Mouse (Mus musculus) megakaryocyte-erythroid progenitor cell, adult 5-6 weeks (primary cell): ENCODE data around the gene Tmco4. TPM values are rescaled to one million over a fixed set of nuclear protein-coding genes. Genes with fewer than 3 reads are reported as not detected.
A peak's percentile ranks its signal among the peaks of the same experiment; 100 is the strongest.

Experiments
- ATAC-seq: replicated peaks from 2 replicates; pipeline ENCODE4 v1.8.0; 2016; ENCODE audit warnings: mild to moderate bottlenecking, inconsistent platforms; ENCODE audit not compliant: severe bottlenecking, poor library complexity, low FRiP score, low TSS enrichment
- total RNA-seq, 2 experiments: library from RNA; stranded (forward) in 1 of 2; stranded (reverse) in 1 of 2; fragments of 200-1000, 215-1000 nt in 1 of 2; fragments of >200 nt in 1 of 2; fragmentation: Nextera tagmentation in 1 of 2; gene quantifications; 2 replicates each; pipeline ENCODE4 v1.2.3; 2014 to 2017

Gene Tmco4
- total RNA-seq, 2 experiments from 2014 or later: 6.2 to 7.8 TPM

- ATAC-seq: no peak
Measured at GRCm38 (mm10) chr4:139046354-139046753, 73.7 kb downstream of the Tmco4 start.

- ATAC-seq: no peak
Measured at GRCm38 (mm10) chr4:139048518-139048917, 75.8 kb downstream of the Tmco4 start.

GRCm38 (mm10) chr4:139052796-139053195 lies 80.1 kb downstream of the Tmco4 start:
- ATAC-seq: no peak

GRCm38 (mm10) chr4:139053391-139053790 lies 80.7 kb downstream of the Tmco4 start:
- ATAC-seq: no peak

- no peak for ATAC-seq
Measured at GRCm38 (mm10) chr4:139054300-139054923, 81.7 kb downstream of the Tmco4 start.

GRCm38 (mm10) chr4:139055336-139055735 lies 82.6 kb downstream of the Tmco4 start:
- no peak for ATAC-seq

- ATAC-seq: no peak
Measured at GRCm38 (mm10) chr4:139055744-139056143, 83.1 kb downstream of the Tmco4 start.

GRCm38 (mm10) chr4:139057291-139057690 lies 84.6 kb downstream of the Tmco4 start:
- no peak for ATAC-seq

- ATAC-seq: no peak
Measured at GRCm38 (mm10) chr4:139058029-139058428, 85.3 kb downstream of the Tmco4 start.

- ATAC-seq: no peak
Measured at GRCm38 (mm10) chr4:139059569-139059968, 86.9 kb downstream of the Tmco4 start.

- ATAC-seq: no peak
Measured at GRCm38 (mm10) chr4:139064831-139065230, 92.1 kb downstream of the Tmco4 start.

GRCm38 (mm10) chr4:139068287-139068686 lies 95.6 kb downstream of the Tmco4 start:
- ATAC-seq: no peak

GRCm38 (mm10) chr4:139074060-139074459 lies 101.4 kb downstream of the Tmco4 start:
- no peak for ATAC-seq

- no peak for ATAC-seq
Measured at GRCm38 (mm10) chr4:139075041-139075711, 102.5 kb downstream of the Tmco4 start, which contains the start of gene Htr6. Gene Htr6 (minus strand): TSS chr4:139075570.

- ATAC-seq: no peak
Measured at GRCm38 (mm10) chr4:139075915-139076314, 103.2 kb downstream of the Tmco4 start.

- 0 out of 2 replicates have a peak, but pooled peaks have one; percentile 54 for ATAC-seq
Measured at GRCm38 (mm10) chr4:139078313-139078712, 105.6 kb downstream of the Tmco4 start.

GRCm38 (mm10) chr4:139078726-139079125 lies 106.0 kb downstream of the Tmco4 start:
- ATAC-seq: peak; percentile 43; the same call in 1 of the 2 replicates

- ATAC-seq: no peak
Measured at GRCm38 (mm10) chr4:139079439-139079838, 106.8 kb downstream of the Tmco4 start.

GRCm38 (mm10) chr4:139080259-139080658 lies 107.6 kb downstream of the Tmco4 start:
- no peak for ATAC-seq

- ATAC-seq: no peak
Measured at GRCm38 (mm10) chr4:139081270-139081931, 108.7 kb downstream of the Tmco4 start.
